Mouse (Mus musculus): Measurements from ENCODE around the gene Adh7.

- TF ChIP-seq POLR2A (IDR thresholded peaks at IDR 0.05; ENCODE audit: insufficient read length, low read depth) (no peak), USF1 (IDR thresholded peaks at IDR 0.05; ENCODE audit: low read depth) (no peak), CEBPB (IDR thresholded peaks at IDR 0.05; ENCODE audit: insufficient read depth, poor library complexity, severe bottlenecking) (no peak), REST (IDR thresholded peaks at IDR 0.05; ENCODE audit: insufficient read depth, insufficient read length) (no peak), SRF (IDR thresholded peaks at IDR 0.05; ENCODE audit: control insufficient read depth, insufficient read length, low read depth) (no peak), MAX (IDR thresholded peaks at IDR 0.05; ENCODE audit: low read depth) (no peak), E2F4 (IDR thresholded peaks at IDR 0.05; ENCODE audit: insufficient read depth) (no peak), POLR2AphosphoS2 (IDR thresholded peaks at IDR 0.05; ENCODE audit: insufficient read length, low read depth) (no peak), TCF12 (IDR thresholded peaks at IDR 0.05; ENCODE audit: insufficient read depth, poor library complexity, severe bottlenecking) (no peak), TCF3 (IDR thresholded peaks at IDR 0.05; ENCODE audit: insufficient read length, low read depth) (no peak)
These were observed 5.4 kb downstream of the Adh7 start for GRCm38 (mm10) chr3:138222952-138223351.
